Mouse (Mus musculus) kidney, embryonic 15.5 days (tissue): ENCODE measurements at regions not wholly inside any gene's neighbourhood (a gene's known extent, or its start where the extent isn't known, plus 50 kb on each side); places are given as distances from the start of the nearest gene placed in this dataset.

Experiments
- ATAC-seq: fragments of 200-750 bp; cut with Nextera tagmentation; replicated peaks from 2 replicates; pipeline ENCODE4 v1.8.0; 2017; ENCODE audit warnings: moderate TSS enrichment; ENCODE audit not compliant: low FRiP score
- H3K27ac ChIP-seq: fragments of 300-500 bp; sonication (generic); 2 replicates; pipeline ENCODE4 v1.5.1; 2015; ENCODE audit warnings: mild to moderate bottlenecking, inconsistent platforms
- H3K27me3 ChIP-seq: fragments of 300-500 bp; sonication (generic); 2 replicates; pipeline ENCODE4 v1.6.1; 2015; ENCODE audit warnings: inconsistent platforms
- H3K36me3 ChIP-seq: fragments of 300-500 bp; sonication (generic); 2 replicates; pipeline ENCODE4 v1.6.1; 2015; ENCODE audit warnings: inconsistent platforms
- H3K4me1 ChIP-seq: fragments of 300-500 bp; sonication (generic); 2 replicates; pipeline ENCODE4 v1.6.1; 2015; ENCODE audit warnings: inconsistent platforms
- H3K4me2 ChIP-seq: fragments of 300-500 bp; sonication (generic); 2 replicates; pipeline ENCODE4 v1.6.1; 2015; ENCODE audit warnings: moderate library complexity, mild to moderate bottlenecking, inconsistent platforms
- H3K4me3 ChIP-seq: fragments of 300-500 bp; sonication (generic); replicated peaks from 2 replicates; pipeline ENCODE4 v1.5.1; 2015; ENCODE audit warnings: mild to moderate bottlenecking, inconsistent platforms
- H3K9ac ChIP-seq: fragments of 300-500 bp; sonication (generic); 2 replicates; pipeline ENCODE4 v1.6.1; 2015; ENCODE audit warnings: mild to moderate bottlenecking, inconsistent platforms
- H3K9me3 ChIP-seq: fragments of 300-500 bp; sonication (generic); replicated peaks from 2 replicates; pipeline ENCODE4 v1.6.1; 2016; ENCODE audit warnings: inconsistent platforms
- WGBS: fragments of 180-500 bp; shearing (Covaris S2); methylation state at CpG from one replicate; pipeline ENCODE4 v1.1.7; 2015; ENCODE audit warnings: mixed read lengths; 5-methylcytosine and 5-hydroxymethylcytosine counted together

GRCm38 (mm10) chr12:105898580-105899293, 111.3 kb upstream of the Vrk1 start:
- 90% methylated on average over 12 of the region's 12 CpGs for WGBS
- Histone ChIP-seq H3K9ac (no peak overlapping the region), H3K4me2 (no peak overlapping the region), H3K27me3 (no peaks in the 10 kb centered on the region), H3K27ac (no peak overlapping the region), H3K9me3 (peaks cover 33% of the 10 kb centered on the region), H3K4me1 (no peaks in the 10 kb centered on the region), H3K36me3 (no peaks in the 10 kb centered on the region), H3K4me3 (no peak overlapping the region)
- no peak for ATAC-seq

DNA sequence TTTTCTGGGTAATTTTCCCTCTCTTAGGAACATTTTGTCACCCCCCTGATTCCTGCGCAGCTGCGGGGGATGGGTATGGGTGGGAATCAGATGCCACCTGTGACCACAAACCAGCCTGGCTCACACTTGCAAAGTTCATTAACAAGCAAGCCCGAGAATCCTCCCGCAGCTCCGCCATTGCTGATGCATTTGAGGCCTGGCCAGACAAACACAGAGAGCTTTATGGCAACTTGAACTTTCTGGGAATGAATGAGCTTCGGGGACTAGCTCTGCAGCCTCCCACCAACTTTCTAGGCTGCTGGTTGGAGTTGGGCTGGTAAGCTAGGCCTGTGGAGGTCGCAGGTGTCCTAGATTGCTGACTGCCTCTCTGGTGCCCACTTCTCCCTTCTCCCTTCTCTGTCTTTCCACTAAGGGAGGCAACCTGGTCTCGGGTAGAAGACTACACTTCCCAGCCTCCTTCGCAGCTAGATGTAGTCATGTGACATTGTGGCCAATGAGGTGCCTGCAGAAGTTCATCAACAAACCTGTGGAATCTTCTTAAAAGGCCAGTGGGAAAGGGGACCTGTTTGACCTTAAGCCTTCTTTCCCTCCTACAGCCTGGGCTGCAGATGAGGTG, 110.6 kb upstream of the Vrk1 start:
- H3K9ac ChIP-seq = no peak overlapping the region
- peaks cover 32% of the 10 kb centered on the region for H3K9me3 ChIP-seq
- H3K4me3 ChIP-seq = no peak overlapping the region
- WGBS = 73% methylated on average over 9 of the region's 9 CpGs
- no peak for ATAC-seq
- H3K27me3 ChIP-seq = no peaks in the 10 kb centered on the region
- no peaks in the 10 kb centered on the region for H3K36me3 ChIP-seq
- no peak overlapping the region for H3K27ac ChIP-seq
- H3K4me2 ChIP-seq = no peak overlapping the region
- no peaks in the 10 kb centered on the region for H3K4me1 ChIP-seq

GRCm38 (mm10) chr12:105900479-105900878, 109.5 kb upstream of the Vrk1 start:
- H3K27me3 ChIP-seq = no peaks in the 10 kb centered on the region
- H3K4me2 ChIP-seq = no peak overlapping the region
- peaks cover 22% of the 10 kb centered on the region; the same call in 1 of the 2 replicates for H3K9me3 ChIP-seq
- ATAC-seq = no peak
- H3K27ac ChIP-seq = no peak overlapping the region
- H3K4me1 ChIP-seq = no peaks in the 10 kb centered on the region
- H3K36me3 ChIP-seq = no peaks in the 10 kb centered on the region
- no peak overlapping the region for H3K9ac ChIP-seq
- no peak overlapping the region for H3K4me3 ChIP-seq
- 93% methylated on average over 6 of the region's 6 CpGs for WGBS

GRCm38 (mm10) chr12:105903072-105903471, 107.0 kb upstream of the Vrk1 start:
- Histone ChIP-seq H3K4me2 (no peak overlapping the region), H3K27ac (no peak overlapping the region), H3K4me3 (no peak overlapping the region), H3K36me3 (no peaks in the 10 kb centered on the region), H3K9ac (no peak overlapping the region), H3K27me3 (no peaks in the 10 kb centered on the region), H3K9me3 (peaks cover 4% of the 10 kb centered on the region; the same call in 1 of the 2 replicates), H3K4me1 (no peaks in the 10 kb centered on the region)
- no peak for ATAC-seq
- WGBS = 56% methylated on average over 8 of the region's 8 CpGs

- ATAC-seq = 0 out of 2 replicates have a peak, but pooled peaks have one; percentile 9
- no peak overlapping the region for H3K9ac ChIP-seq
- WGBS = 32% methylated on average over 7 of the region's 7 CpGs
Observed at GRCm38 (mm10) chr12:105906584-105906983, 103.4 kb upstream of the Vrk1 start.

GRCm38 (mm10) chr12:105907851-105908620, 102.0 kb upstream of the Vrk1 start:
- Histone ChIP-seq H3K9me3 (no peaks in the 10 kb centered on the region), H3K4me3 (no peak overlapping the region), H3K4me1 (no peaks in the 10 kb centered on the region), H3K27me3 (no peaks in the 10 kb centered on the region), H3K9ac (no peak overlapping the region), H3K36me3 (no peaks in the 10 kb centered on the region), H3K27ac (no peak overlapping the region), H3K4me2 (no peak overlapping the region)
- no peak for ATAC-seq
- 39% methylated on average over 13 of the region's 13 CpGs for WGBS

More at GRCm38 (mm10) chr12:105906584-105906983, 103.4 kb upstream of the Vrk1 start:
- H3K27ac ChIP-seq = no peak overlapping the region
- H3K4me1 ChIP-seq = no peaks in the 10 kb centered on the region
- no peaks in the 10 kb centered on the region for H3K36me3 ChIP-seq
- H3K4me2 ChIP-seq = no peak overlapping the region
- H3K27me3 ChIP-seq = no peaks in the 10 kb centered on the region
- no peaks in the 10 kb centered on the region for H3K9me3 ChIP-seq
- no peak overlapping the region for H3K4me3 ChIP-seq

DNA sequence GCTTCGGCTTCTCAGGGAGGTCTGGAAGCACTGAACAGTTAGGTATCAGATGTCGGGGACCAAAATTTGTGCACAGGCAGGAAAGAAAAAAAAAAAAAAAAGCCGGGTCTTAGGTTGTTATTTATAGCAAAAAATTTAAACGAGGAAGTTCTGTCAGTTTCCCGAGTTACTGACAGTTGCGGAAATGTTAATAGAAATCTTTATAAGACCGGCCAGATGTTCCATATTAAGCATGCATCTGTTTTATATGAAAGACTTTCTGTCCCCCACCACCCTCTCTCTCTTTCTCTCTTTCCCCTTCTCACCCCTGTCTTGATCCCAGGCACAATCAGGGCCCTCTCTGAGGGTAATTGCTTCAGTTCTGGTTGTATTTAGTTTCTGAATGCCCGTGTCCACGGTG, 98.5 kb upstream of the Vrk1 start:
- no peaks in the 10 kb centered on the region for H3K4me1 ChIP-seq
- no peaks in the 10 kb centered on the region for H3K36me3 ChIP-seq
- 60% methylated on average over 9 of the region's 9 CpGs for WGBS
- H3K27me3 ChIP-seq = no peaks in the 10 kb centered on the region
- no peaks in the 10 kb centered on the region for H3K9me3 ChIP-seq
- H3K27ac ChIP-seq = no peak overlapping the region
- no peak overlapping the region for H3K4me3 ChIP-seq
- H3K4me2 ChIP-seq = no peak overlapping the region
- H3K9ac ChIP-seq = no peak overlapping the region
- no peak for ATAC-seq

DNA sequence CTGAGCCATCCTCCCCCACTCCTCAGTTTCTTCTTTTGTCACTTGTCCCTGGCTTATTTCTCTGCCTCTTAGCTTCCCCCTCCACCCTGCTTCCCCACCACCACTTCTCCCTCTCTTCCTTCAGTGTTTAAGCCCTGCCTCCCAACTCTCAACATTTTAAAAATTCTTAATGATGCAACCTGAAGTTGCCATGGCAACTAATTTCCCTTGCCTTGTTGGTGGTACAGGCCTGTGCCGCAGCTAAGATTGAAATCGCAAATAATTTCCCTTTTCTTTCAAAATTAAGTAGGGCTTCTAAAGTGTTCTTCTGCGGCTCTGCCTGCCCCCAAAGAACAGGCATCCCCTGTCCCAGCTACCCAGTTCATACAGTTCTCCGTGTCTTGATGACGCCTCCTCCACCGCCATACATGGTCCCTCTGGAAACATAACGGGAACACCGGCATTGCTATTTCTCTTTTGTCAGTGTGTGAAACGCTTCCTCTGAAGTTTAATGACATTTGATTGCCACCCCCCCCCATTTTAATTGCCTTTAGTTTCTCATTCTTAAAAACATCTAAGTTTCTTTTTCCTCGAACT, 92.6 kb upstream of the Vrk1 start:
- no peak for ATAC-seq
- no peak overlapping the region for H3K27ac ChIP-seq
- no peak overlapping the region for H3K4me2 ChIP-seq
- no peaks in the 10 kb centered on the region for H3K9me3 ChIP-seq
- no peak overlapping the region for H3K4me3 ChIP-seq
- no peak overlapping the region for H3K9ac ChIP-seq
- 78% methylated on average over 10 of the region's 10 CpGs for WGBS
- no peaks in the 10 kb centered on the region for H3K27me3 ChIP-seq
- H3K36me3 ChIP-seq = no peaks in the 10 kb centered on the region
- no peaks in the 10 kb centered on the region for H3K4me1 ChIP-seq

DNA sequence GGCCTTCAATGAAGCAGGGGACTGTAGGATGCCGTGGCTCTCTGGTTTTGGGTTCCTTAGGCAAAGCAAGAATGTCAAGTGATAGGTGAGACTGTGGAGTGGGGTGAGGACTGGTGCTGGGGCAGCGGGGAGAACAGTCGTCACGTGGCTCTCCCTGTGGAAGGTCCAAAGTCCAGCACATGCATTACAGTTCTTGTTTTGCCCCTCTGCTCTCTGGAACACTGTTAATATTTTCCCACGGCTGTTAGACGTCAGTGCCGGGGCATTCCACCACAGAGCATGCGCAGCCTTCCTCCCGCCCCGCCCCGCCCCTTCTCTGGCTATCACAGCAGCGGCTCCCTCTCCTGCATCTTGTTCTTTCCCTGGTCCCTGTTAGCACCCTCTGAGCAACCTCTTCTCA, 91.3 kb upstream of the Vrk1 start:
- Histone ChIP-seq H3K4me1 (no peaks in the 10 kb centered on the region), H3K4me3 (no peak overlapping the region), H3K27ac (no peak overlapping the region), H3K9ac (no peak overlapping the region), H3K27me3 (no peaks in the 10 kb centered on the region), H3K36me3 (no peaks in the 10 kb centered on the region), H3K9me3 (no peaks in the 10 kb centered on the region), H3K4me2 (no peak overlapping the region)
- WGBS = 72% methylated on average over 10 of the region's 12 CpGs
- ATAC-seq = 0 out of 2 replicates have a peak, but pooled peaks have one; percentile 36

GRCm38 (mm10) chr12:105927210-105927609, 82.8 kb upstream of the Vrk1 start:
- Histone ChIP-seq H3K9ac (no peak overlapping the region), H3K27me3 (no peaks in the 10 kb centered on the region), H3K4me1 (no peaks in the 10 kb centered on the region), H3K4me3 (no peak overlapping the region), H3K9me3 (no peaks in the 10 kb centered on the region), H3K4me2 (no peak overlapping the region), H3K27ac (no peak overlapping the region), H3K36me3 (no peaks in the 10 kb centered on the region)
- 97% methylated on average over 7 of the region's 7 CpGs for WGBS
- ATAC-seq = no peak

GRCm38 (mm10) chr12:105929456-105929921, 80.5 kb upstream of the Vrk1 start:
- H3K4me2 ChIP-seq = no peak overlapping the region
- no peaks in the 10 kb centered on the region for H3K9me3 ChIP-seq
- no peaks in the 10 kb centered on the region for H3K36me3 ChIP-seq
- no peaks in the 10 kb centered on the region for H3K4me1 ChIP-seq
- no peak overlapping the region for H3K9ac ChIP-seq
- H3K27ac ChIP-seq = no peak overlapping the region
- ATAC-seq = no peak
- H3K27me3 ChIP-seq = no peaks in the 10 kb centered on the region
- 38% methylated on average over 12 of the region's 12 CpGs for WGBS
- H3K4me3 ChIP-seq = no peak overlapping the region
